ENCODE assay signal across 16 mouse cellular contexts in genomic region chr7:112187536-112188459, GRCm38 (mm10). TPM values are rescaled to one million over a fixed set of nuclear protein-coding genes. Genes with fewer than 3 reads are reported as not detected.
DNase-seq lines count a peak whose midpoint lies in the region; ATAC-seq lines count a peak whose summit lies in the region.
"Had no signal": no experiment of that assay in that cellular context is flagged by ENCODE, and none has a peak within 500 bp of the region (broad histone marks: within the 10 kb centered on the region; RNA-seq: fewer than 3 reads in every experiment).

No protein-coding gene starts in this region.

- H3K9ac ChIP-seq in heart, embryonic 12.5 days = no peak overlapping the region
- H3K9ac ChIP-seq in limb, embryonic 15.5 days = no peak overlapping the region
- no peak overlapping the region for H3K9ac ChIP-seq in hindbrain, embryonic 12.5 days
- H3K9ac ChIP-seq: embryonic facial prominence, embryonic 12.5 days; forebrain, embryonic 13.5 days had no signal

- peak; percentile 22; the same call in 1 of the 2 replicates for ATAC-seq in heart, embryonic 12.5 days (ENCODE audit: insufficient number of reproducible peaks, low FRiP score)
- ATAC-seq in granulocyte monocyte progenitor cell, adult 5-6 weeks (replicated peaks; ENCODE audit: poor library complexity, severe bottlenecking) = peak; percentile 41; the same call in 1 of the 2 replicates
- peak; percentile 49; the same call in 1 of the 2 replicates for ATAC-seq in limb, embryonic 15.5 days (ENCODE audit: insufficient number of reproducible peaks, low FRiP score, low TSS enrichment, low read depth)
- ATAC-seq in hindbrain, embryonic 12.5 days (ENCODE audit: low FRiP score) = no peak
- ATAC-seq: forebrain, embryonic 13.5 days had no signal

- H3K4me1 ChIP-seq in heart, embryonic 12.5 days (replicated peaks) = peaks cover 40% of the 10 kb centered on the region
- peaks cover 37% of the 10 kb centered on the region for H3K4me1 ChIP-seq in limb, embryonic 15.5 days
- H3K4me1 ChIP-seq in hindbrain, embryonic 12.5 days = no peaks in the 10 kb centered on the region
- H3K4me1 ChIP-seq: forebrain, embryonic 13.5 days had no signal

- 46% methylated on average over 13 of the region's 13 CpGs for WGBS in heart, embryonic 12.5 days
- 33% methylated on average over 13 of the region's 13 CpGs for WGBS in limb, embryonic 15.5 days
- WGBS in hindbrain, embryonic 12.5 days = 70% methylated on average over 13 of the region's 13 CpGs

- H3K27me3 ChIP-seq in heart, embryonic 12.5 days (replicated peaks) = no peaks in the 10 kb centered on the region
- H3K27me3 ChIP-seq in limb, embryonic 15.5 days = no peaks in the 10 kb centered on the region
- H3K27me3 ChIP-seq in hindbrain, embryonic 12.5 days = no peaks in the 10 kb centered on the region
- H3K27me3 ChIP-seq: embryonic facial prominence, embryonic 12.5 days; forebrain, embryonic 13.5 days had no signal

- peaks cover 5% of the 10 kb centered on the region; the same call in 1 of the 2 replicates for H3K9me3 ChIP-seq in heart, embryonic 12.5 days (replicated peaks)
- no peaks in the 10 kb centered on the region for H3K9me3 ChIP-seq in limb, embryonic 15.5 days
- H3K9me3 ChIP-seq in hindbrain, embryonic 12.5 days (replicated peaks) = no peaks in the 10 kb centered on the region
- H3K9me3 ChIP-seq: embryonic facial prominence, embryonic 12.5 days; forebrain, embryonic 13.5 days had no signal

- no peak for DNase-seq in heart, postnatal 10 days
- DNase-seq in 3134 (ENCODE audit: extremely low read depth, insufficient read length, low spot score) = peak; percentile 30
- DNase-seq in left cerebral cortex, postnatal 4 days = no peak
- DNase-seq in frontal cortex, adult 2 months (ENCODE audit: extremely low spot score in 1 of 2, low spot score in 1 of 2) = no peak
- DNase-seq: cerebellum, adult 18-20 months; heart, postnatal 36 days; kidney, adult 11 months; right cerebral cortex, postnatal 4 days had no signal

- no peak overlapping the region for H3K27ac ChIP-seq in heart, embryonic 12.5 days (ENCODE audit: poor library complexity, severe bottlenecking)
- H3K27ac ChIP-seq in limb, embryonic 15.5 days = peak overlapping the region; percentile 35
- no peak overlapping the region for H3K27ac ChIP-seq in hindbrain, embryonic 12.5 days
- H3K27ac ChIP-seq: embryonic facial prominence, embryonic 12.5 days; forebrain, embryonic 13.5 days had no signal

- H3K36me3 ChIP-seq in heart, embryonic 12.5 days = no peaks in the 10 kb centered on the region
- H3K36me3 ChIP-seq in limb, embryonic 15.5 days = no peaks in the 10 kb centered on the region
- no peaks in the 10 kb centered on the region for H3K36me3 ChIP-seq in hindbrain, embryonic 12.5 days
- H3K36me3 ChIP-seq: embryonic facial prominence, embryonic 12.5 days had no signal

- no peak overlapping the region for H3K4me3 ChIP-seq in heart, embryonic 12.5 days
- no peak overlapping the region for H3K4me3 ChIP-seq in limb, embryonic 15.5 days
- no peak overlapping the region for H3K4me3 ChIP-seq in hindbrain, embryonic 12.5 days
- H3K4me3 ChIP-seq: embryonic facial prominence, embryonic 12.5 days; forebrain, embryonic 13.5 days had no signal

- intact Hi-C loops in heart, postnatal 10 days (cut with DNase I) = no loop called here
- intact Hi-C loops in left cerebral cortex, postnatal 4 days (cut with DNase I) = loop anchor here (10.0 kb wide), 1 partner anchor 147 kb away; no protein-coding TSS in a partner anchor

- H3K4me2 ChIP-seq in heart, embryonic 12.5 days = no peak overlapping the region
- H3K4me2 ChIP-seq in limb, embryonic 15.5 days = no peak overlapping the region
- no peak overlapping the region for H3K4me2 ChIP-seq in hindbrain, embryonic 12.5 days (replicated peaks)
- H3K4me2 ChIP-seq: embryonic facial prominence, embryonic 12.5 days; forebrain, embryonic 13.5 days; liver, embryonic 11.5 days had no signal

RNA-seq across cellular contexts. Expression of gene Dkk3, which starts 28.9 kb away (rescaled TPM):
- 91.4 and 96.7 TPM in 2 replicates for polyA plus RNA-seq in heart, embryonic 12.5 days (2016; fragmentation: Nextera tagmentation; extraction: Ambion mirVana)
- total RNA-seq in heart, postnatal 10 days (2021) = 10 to 100 TPM; 44.1 to 77.0 TPM
- total RNA-seq in granulocyte monocyte progenitor cell, adult 5-6 weeks (2014; fragmentation: Nextera tagmentation) = not detected in 2 replicates
- total RNA-seq in granulocyte monocyte progenitor cell, adult 5-6 weeks (2017) = not detected in 2 replicates
- polyA plus RNA-seq in limb, embryonic 15.5 days (2015; fragmentation: Nextera tagmentation; extraction: Ambion mirVana) = 99.3 and 106 TPM in 2 replicates
- 10 to 100 TPM; 58.4 to 59.0 TPM for total RNA-seq in left cerebral cortex, postnatal 4 days (2021)
- polyA plus RNA-seq in frontal cortex, adult 2 months (2012; rRNA removed) = 95.3 and 106 TPM in 2 replicates
- polyA plus RNA-seq in hindbrain, embryonic 12.5 days (2016; fragmentation: Nextera tagmentation; extraction: Ambion mirVana) = 25.3 and 30.2 TPM in 2 replicates
- total RNA-seq: MEL had no signal

RNA-seq across cellular contexts. Expression of gene Mical2, which starts 37.9 kb away (rescaled TPM):
- polyA plus RNA-seq in heart, embryonic 12.5 days (2016; fragmentation: Nextera tagmentation; extraction: Ambion mirVana) = 156 and 163 TPM in 2 replicates
- 100 to 1,000 TPM; 177 to 185 TPM for total RNA-seq in heart, postnatal 10 days (2021)
- total RNA-seq in granulocyte monocyte progenitor cell, adult 5-6 weeks (2014; fragmentation: Nextera tagmentation) = 4.7 and 6.8 TPM in 2 replicates
- 0.62 and 0.90 TPM in 2 replicates for total RNA-seq in granulocyte monocyte progenitor cell, adult 5-6 weeks (2017)
- 4.4 and 6.2 TPM in 2 replicates for polyA plus RNA-seq in limb, embryonic 15.5 days (2015; fragmentation: Nextera tagmentation; extraction: Ambion mirVana)
- total RNA-seq in left cerebral cortex, postnatal 4 days (2021) = 100 to 1,000 TPM; 109 to 114 TPM
- 229 and 253 TPM in 2 replicates for polyA plus RNA-seq in frontal cortex, adult 2 months (2012; rRNA removed)
- polyA plus RNA-seq in hindbrain, embryonic 12.5 days (2016; fragmentation: Nextera tagmentation; extraction: Ambion mirVana) = 1.6 and 2.3 TPM in 2 replicates
- total RNA-seq: MEL had no signal

Comparison
In these comparisons a context has a peak if more than half of its experiments do, and no peak if none do; other contexts are left out.
1. RNA of gene Mical2, which starts 37.9 kb away (polyA plus RNA-seq): 229 to 253 TPM in frontal cortex, adult 2 months and 156 to 163 TPM in heart, embryonic 12.5 days; 4.4 to 6.2 TPM in limb, embryonic 15.5 days and 1.6 to 2.3 TPM in hindbrain, embryonic 12.5 days; every median in the first group is over 10 times any median in the second.